Mouse (Mus musculus) cerebellum, postnatal 36 days (tissue): Measurements from ENCODE around the gene Gga2.
A peak's percentile ranks its signal among the peaks of the same experiment; 100 is the strongest.

Experiments
- DNase-seq, 2 experiments: peaks; one replicate each; pipeline ENCODE4 v3.0.0; 2021 to 2022; ENCODE audit warnings: mixed read lengths in 2 of 2

The Gga2 gene

GRCm38 (mm10) chr7:122020667-122021354 is at the start of gene Gga2:
Gene Gga2 (minus strand): TSS chr7:122021222.
- peak; percentile 81 to 87 for DNase-seq

- DNase-seq, result peak in 1 of 2 experiments; percentile 31
Observed at GRCm38 (mm10) chr7:122067517-122068381, 46.7 kb upstream of the Gga2 start.

GRCm38 (mm10) chr7:122066945-122067516 is 46.0 kb upstream of the Gga2 start, which contains the start of the genes Ubfd1 and Ears2:
Gene Ubfd1 (plus strand): TSS chr7:122067175.
Gene Ears2 (minus strand): TSS chr7:122067263.
- DNase-seq, result peak; percentile 96 to 99

- DNase-seq, result no peak
Observed at GRCm38 (mm10) chr7:122066102-122066944, 45.3 kb upstream of the Gga2 start.

GRCm38 (mm10) chr7:122065656-122066055 is 44.6 kb upstream of the Gga2 start:
- DNase-seq, result no peak

GRCm38 (mm10) chr7:122056633-122057032 is 35.6 kb upstream of the Gga2 start:
- no peak for DNase-seq

- no peak for DNase-seq
Observed at GRCm38 (mm10) chr7:122050834-122051233, 29.8 kb upstream of the Gga2 start.

GRCm38 (mm10) chr7:122048191-122048590 is 27.2 kb upstream of the Gga2 start:
- no peak for DNase-seq

- no peak for DNase-seq
Observed at GRCm38 (mm10) chr7:122046813-122047212, 25.8 kb upstream of the Gga2 start.

- no peak for DNase-seq
Observed at GRCm38 (mm10) chr7:122045711-122046110, 24.7 kb upstream of the Gga2 start.

GRCm38 (mm10) chr7:122045181-122045634 is 24.2 kb upstream of the Gga2 start:
- no peak for DNase-seq

- DNase-seq, result no peak
Observed at GRCm38 (mm10) chr7:122044106-122044505, 23.1 kb upstream of the Gga2 start.

GRCm38 (mm10) chr7:122034348-122034747 is 13.3 kb upstream of the Gga2 start:
- no peak for DNase-seq

GRCm38 (mm10) chr7:122033371-122033770 is 12.3 kb upstream of the Gga2 start:
- DNase-seq, result no peak

GRCm38 (mm10) chr7:122022131-122022530 is 1.1 kb upstream of the Gga2 start:
- no peak for DNase-seq

- peak in 1 of 2 experiments; percentile 17 for DNase-seq
Observed at GRCm38 (mm10) chr7:122020273-122020666, 752 bp downstream of the Gga2 start.

- no peak for DNase-seq
Observed at GRCm38 (mm10) chr7:122018978-122019377, 2.0 kb downstream of the Gga2 start.

GRCm38 (mm10) chr7:122018247-122018646 is 2.8 kb downstream of the Gga2 start:
- no peak for DNase-seq

GRCm38 (mm10) chr7:122015734-122016133 is 5.3 kb downstream of the Gga2 start:
- no peak for DNase-seq

GRCm38 (mm10) chr7:122015105-122015504 is 5.9 kb downstream of the Gga2 start:
- DNase-seq, result no peak

- no peak for DNase-seq
Observed at GRCm38 (mm10) chr7:122012949-122013348, 8.1 kb downstream of the Gga2 start.

GRCm38 (mm10) chr7:122012370-122012769 is 8.7 kb downstream of the Gga2 start:
- peak in 1 of 2 experiments; percentile 25 for DNase-seq
